Mouse (Mus musculus): Measurements from ENCODE around the gene Osbpl8.

DNA sequence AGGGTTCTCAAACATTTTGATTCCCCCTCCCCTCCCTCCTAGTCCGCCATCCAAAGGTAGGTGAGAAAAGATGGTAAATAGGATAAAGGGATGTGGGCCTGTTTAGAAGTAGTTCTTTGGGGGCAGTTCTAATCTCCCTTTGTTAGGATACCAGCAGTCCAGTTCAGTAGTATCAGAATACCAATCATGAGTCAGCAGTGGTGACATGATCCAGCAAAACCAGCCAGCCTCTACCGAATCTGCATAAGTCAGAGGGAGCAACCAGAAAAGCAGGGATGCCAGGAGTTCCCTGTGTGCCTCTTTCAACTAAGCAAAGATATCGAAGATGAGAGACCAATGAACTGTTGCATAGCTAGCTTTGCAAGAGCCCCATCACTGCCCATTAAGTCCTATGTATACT is 91.6 kb downstream of the Osbpl8 start:
- TF ChIP-seq CTCF (IDR thresholded peaks at IDR 0.05; ENCODE audit: extremely low read depth, insufficient read depth, insufficient read length, insufficient replicate concordance) = no peak
- no peak for TF ChIP-seq POLR2A (IDR thresholded peaks at IDR 0.05; ENCODE audit: low read depth, low read length)
